In the genomic region with DNA sequence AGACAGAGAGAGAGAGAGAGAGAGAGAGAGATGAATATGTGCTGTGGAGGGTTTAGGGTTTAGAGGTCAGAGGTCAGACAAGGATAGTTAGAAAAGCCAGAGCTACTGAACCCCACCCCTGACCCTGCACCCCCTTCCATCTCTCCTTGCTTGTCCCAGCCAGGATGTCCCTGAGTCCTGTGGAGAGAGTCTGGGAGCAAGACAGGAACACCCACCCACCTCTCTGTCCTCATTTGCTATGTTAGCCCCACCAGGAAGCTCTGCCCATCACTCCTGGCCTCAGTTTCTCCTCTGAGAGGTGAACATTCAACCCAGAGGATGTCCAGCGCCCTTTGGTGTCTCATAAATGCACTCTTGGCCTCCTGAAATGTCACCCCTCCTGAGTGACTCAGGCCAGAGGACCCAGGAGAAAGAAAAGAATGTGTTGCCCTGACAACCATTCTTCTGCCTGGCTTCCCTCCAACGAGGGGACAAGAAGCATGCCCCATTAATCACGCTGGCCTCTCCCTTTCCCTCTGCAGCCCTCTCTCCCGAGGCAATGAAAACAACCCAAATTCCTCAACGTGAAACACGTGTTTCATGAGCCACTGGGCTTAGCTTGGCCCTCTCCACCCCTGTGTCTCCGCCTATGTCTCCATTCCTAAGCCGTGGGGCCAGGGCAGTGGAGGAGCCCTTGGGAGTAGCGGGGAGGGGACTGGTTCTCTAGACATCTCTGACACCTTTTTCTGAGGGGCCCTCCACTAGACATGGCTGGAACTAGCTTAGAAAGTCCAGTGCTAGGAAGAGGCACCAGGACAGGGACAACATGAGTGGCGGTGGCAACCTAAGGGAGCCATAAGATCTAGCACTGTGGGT, we compare ENCODE assay signal across 9 mouse cellular contexts. TPM values are rescaled to one million over a fixed set of nuclear protein-coding genes. Genes with fewer than 3 reads are reported as not detected.
DNase-seq lines count a peak whose midpoint lies in the region; ATAC-seq and TF ChIP-seq lines count a peak whose summit lies in the region.
"Had no signal": no experiment of that assay in that cellular context is flagged by ENCODE, and none has a peak within 500 bp of the region (broad histone marks: within the 10 kb centered on the region; RNA-seq: fewer than 3 reads in every experiment).

No protein-coding gene starts in this region.

- DNase-seq in 3134 (ENCODE audit: extremely low read depth, insufficient read length, low spot score): peak; percentile 84
- peak; percentile 93 for DNase-seq in NIH3T3 (ENCODE audit: low read depth)
- DNase-seq in fibroblast of lung, adult 2 months (ENCODE audit: low read depth): peak; percentile 79
- peak; percentile 80 for DNase-seq in hindbrain, embryonic 11.5 days (ENCODE audit: low spot score)
- DNase-seq in thymus, adult 2 months: no peak

- peaks cover 6% of the 10 kb centered on the region for H3K4me1 ChIP-seq in hindbrain, embryonic 11.5 days (replicated peaks; ENCODE audit: control insufficient read depth, insufficient read depth, low read length)
- peaks cover 12% of the 10 kb centered on the region for H3K4me1 ChIP-seq in limb, embryonic 12.5 days (replicated peaks)
- peaks cover 2% of the 10 kb centered on the region; the same call in 1 of the 2 replicates for H3K4me1 ChIP-seq in neural tube, embryonic 14.5 days (ENCODE audit: control insufficient read depth, insufficient read depth, low read length)
- 0 out of 2 replicates have a peak, but pooled peaks cover 3% of the 10 kb centered on the region for H3K4me1 ChIP-seq in thymus, adult 2 months (replicated peaks; ENCODE audit: control insufficient read depth, insufficient read depth, low read length)

- H3K9ac ChIP-seq in hindbrain, embryonic 11.5 days (ENCODE audit: low read depth, low read length): no peak overlapping the region
- H3K9ac ChIP-seq in limb, embryonic 12.5 days (replicated peaks): 0 out of 2 replicates have a peak overlapping the region, but pooled peaks have one; percentile 34
- no peak overlapping the region for H3K9ac ChIP-seq in neural tube, embryonic 14.5 days (replicated peaks; ENCODE audit: low read depth, low read length)

- no peak overlapping the region for H3K4me2 ChIP-seq in hindbrain, embryonic 11.5 days (replicated peaks; ENCODE audit: low read depth, low read length)
- H3K4me2 ChIP-seq in limb, embryonic 12.5 days: peak overlapping the region; percentile 13; the same call in 1 of the 2 replicates
- no peak overlapping the region for H3K4me2 ChIP-seq in neural tube, embryonic 14.5 days (ENCODE audit: low read depth, low read length)

- no peak for TF ChIP-seq POLR2A in thymus, adult 2 months (IDR thresholded peaks at IDR 0.05; ENCODE audit: control insufficient read depth, extremely low read depth, insufficient read depth, low read length, poor library complexity)

- no peak overlapping the region for H3K4me3 ChIP-seq in hindbrain, embryonic 11.5 days (ENCODE audit: low read depth, low read length)
- H3K4me3 ChIP-seq in limb, embryonic 12.5 days (replicated peaks): no peak overlapping the region
- H3K4me3 ChIP-seq in neural tube, embryonic 14.5 days (ENCODE audit: low read depth, low read length): no peak overlapping the region
- no peak overlapping the region for H3K4me3 ChIP-seq in thymus, adult 2 months (ENCODE audit: control insufficient read depth, insufficient read depth, low read length)

- peak overlapping the region; percentile 64 for H3K27ac ChIP-seq in hindbrain, embryonic 11.5 days (ENCODE audit: low read depth, low read length)
- H3K27ac ChIP-seq in limb, embryonic 12.5 days: peak overlapping the region; percentile 67
- H3K27ac ChIP-seq in neural tube, embryonic 14.5 days (ENCODE audit: low read depth, low read length): peak overlapping the region; percentile 60
- no peak overlapping the region for H3K27ac ChIP-seq in thymus, adult 2 months (ENCODE audit: control insufficient read depth, insufficient read depth, low read length)
- H3K27ac ChIP-seq: macrophage had no signal

- H3K36me3 ChIP-seq in hindbrain, embryonic 11.5 days (ENCODE audit: control insufficient read depth, insufficient read depth, low read length): no peaks in the 10 kb centered on the region
- H3K36me3 ChIP-seq in limb, embryonic 12.5 days: no peaks in the 10 kb centered on the region
- H3K36me3 ChIP-seq in neural tube, embryonic 14.5 days (ENCODE audit: control insufficient read depth, insufficient read depth, low read length): no peaks in the 10 kb centered on the region
- H3K36me3 ChIP-seq in thymus, adult 2 months (ENCODE audit: control insufficient read depth, insufficient read depth, low read length): no peaks in the 10 kb centered on the region

- no peaks in the 10 kb centered on the region for H3K27me3 ChIP-seq in hindbrain, embryonic 11.5 days (ENCODE audit: control insufficient read depth, insufficient read depth, low read length)
- no peaks in the 10 kb centered on the region for H3K27me3 ChIP-seq in limb, embryonic 12.5 days
- no peaks in the 10 kb centered on the region for H3K27me3 ChIP-seq in neural tube, embryonic 14.5 days (ENCODE audit: control insufficient read depth, insufficient read depth, low read length)
- H3K27me3 ChIP-seq in thymus, adult 2 months (ENCODE audit: control insufficient read depth, insufficient read depth, low read length): no peaks in the 10 kb centered on the region

- no peak for TF ChIP-seq CTCF in thymus, adult 2 months (IDR thresholded peaks at IDR 0.05; ENCODE audit: borderline replicate concordance, control insufficient read depth, extremely low read depth, insufficient read depth, low read length, poor library complexity)

- 7% methylated on average over 10 of the region's 10 CpGs for WGBS in hindbrain, embryonic 11.5 days
- 20% methylated on average over 10 of the region's 10 CpGs for WGBS in limb, embryonic 12.5 days
- WGBS in neural tube, embryonic 14.5 days: 5% methylated on average over 10 of the region's 10 CpGs
- 63% methylated on average over 10 of the region's 10 CpGs for WGBS in thymus, adult 2 months

- peak; percentile 81 for ATAC-seq in hindbrain, embryonic 11.5 days (ENCODE audit: low FRiP score)
- peak; percentile 63; the same call in 1 of the 2 replicates for ATAC-seq in limb, embryonic 12.5 days (ENCODE audit: insufficient number of reproducible peaks, insufficient read depth, low FRiP score, low TSS enrichment, low read depth)
- peak; percentile 88 for ATAC-seq in neural tube, embryonic 14.5 days (ENCODE audit: low read depth)
- no peak for ATAC-seq in CD4-positive, CD25-positive, alpha-beta regulatory T cell, adult 4 months

- H3K9me3 ChIP-seq in hindbrain, embryonic 11.5 days (ENCODE audit: control insufficient read depth, low read length): no peaks in the 10 kb centered on the region
- no peaks in the 10 kb centered on the region for H3K9me3 ChIP-seq in limb, embryonic 12.5 days
- no peaks in the 10 kb centered on the region for H3K9me3 ChIP-seq in neural tube, embryonic 14.5 days (ENCODE audit: control insufficient read depth, low read length)

RNA-seq across cellular contexts. Expression of a gene that starts 2.8 kb away (rescaled TPM):
- polyA plus RNA-seq in hindbrain, embryonic 11.5 days (2014; fragmentation: Nextera tagmentation; extraction: Ambion mirVana): 2.4 and 2.7 TPM in 2 replicates
- polyA plus RNA-seq in limb, embryonic 12.5 days (2016; fragmentation: Nextera tagmentation; extraction: Ambion mirVana): 5.0 and 5.4 TPM in 2 replicates
- not detected in 2 replicates for polyA plus RNA-seq in neural tube, embryonic 14.5 days (2014; fragmentation: Nextera tagmentation; extraction: Ambion mirVana)
- 0.64 and 1.3 TPM in 2 replicates for polyA plus RNA-seq in thymus, adult 2 months (2012; rRNA removed)
- not detected for polyA plus RNA-seq in CD4-positive, CD25-positive, alpha-beta regulatory T cell, adult 4 months (2017; shearing (Covaris generic))
- polyA plus RNA-seq: macrophage had no signal

RNA-seq across cellular contexts. Expression of a gene that starts 13.2 kb away (rescaled TPM):
- 0.11 and 0.45 TPM in 2 replicates for polyA plus RNA-seq in hindbrain, embryonic 11.5 days (2014; fragmentation: Nextera tagmentation; extraction: Ambion mirVana)
- 0.13 and 0.24 TPM in 2 replicates for polyA plus RNA-seq in limb, embryonic 12.5 days (2016; fragmentation: Nextera tagmentation; extraction: Ambion mirVana)
- not detected in 2 replicates for polyA plus RNA-seq in neural tube, embryonic 14.5 days (2014; fragmentation: Nextera tagmentation; extraction: Ambion mirVana)
- 6.1 and 16.1 TPM in 2 replicates for polyA plus RNA-seq in thymus, adult 2 months (2012; rRNA removed)
- not detected for polyA plus RNA-seq in CD4-positive, CD25-positive, alpha-beta regulatory T cell, adult 4 months (2017; shearing (Covaris generic))
- polyA plus RNA-seq: macrophage had no signal

RNA-seq across cellular contexts. Expression of a gene that starts 32.3 kb away (rescaled TPM):
- polyA plus RNA-seq in hindbrain, embryonic 11.5 days (2014; fragmentation: Nextera tagmentation; extraction: Ambion mirVana): 5.2 and 6.1 TPM in 2 replicates
- 9.2 and 9.7 TPM in 2 replicates for polyA plus RNA-seq in limb, embryonic 12.5 days (2016; fragmentation: Nextera tagmentation; extraction: Ambion mirVana)
- polyA plus RNA-seq in neural tube, embryonic 14.5 days (2014; fragmentation: Nextera tagmentation; extraction: Ambion mirVana): 15.0 and 19.8 TPM in 2 replicates
- polyA plus RNA-seq in thymus, adult 2 months (2012; rRNA removed): 30.9 and 37.5 TPM in 2 replicates
- 1 to 10 TPM; 1.7 to 2.8 TPM for polyA plus RNA-seq in CD4-positive, CD25-positive, alpha-beta regulatory T cell, adult 4 months (2017; shearing (Covaris generic))

RNA-seq across cellular contexts. Expression of a gene that starts 56.9 kb away (rescaled TPM):
- 21.6 and 23.5 TPM in 2 replicates for polyA plus RNA-seq in hindbrain, embryonic 11.5 days (2014; fragmentation: Nextera tagmentation; extraction: Ambion mirVana)
- polyA plus RNA-seq in limb, embryonic 12.5 days (2016; fragmentation: Nextera tagmentation; extraction: Ambion mirVana): 39.2 and 40.4 TPM in 2 replicates
- polyA plus RNA-seq in neural tube, embryonic 14.5 days (2014; fragmentation: Nextera tagmentation; extraction: Ambion mirVana): 18.9 and 23.3 TPM in 2 replicates
- 75.3 and 78.8 TPM in 2 replicates for polyA plus RNA-seq in thymus, adult 2 months (2012; rRNA removed)
- 10 to 100 TPM in 1 of 2 experiments, 1 to 10 TPM in 1; 7.9 to 14.1 TPM for polyA plus RNA-seq in CD4-positive, CD25-positive, alpha-beta regulatory T cell, adult 4 months (2017; shearing (Covaris generic))
